Mouse (Mus musculus): ENCODE results near the gene Gm29644. TPM values are rescaled to one million over a fixed set of nuclear protein-coding genes. Genes with fewer than 3 reads are reported as not detected.
"Not testable (repeated sequence)": the region's sequence is repeated elsewhere in the genome, so short reads cannot be mapped to it uniquely, and the experiment has no call there.

Gm29644 gene
- polyA plus RNA-seq (2015; fragmentation: Nextera tagmentation; extraction: Ambion mirVana) = not detected in 2 replicates

DNA sequence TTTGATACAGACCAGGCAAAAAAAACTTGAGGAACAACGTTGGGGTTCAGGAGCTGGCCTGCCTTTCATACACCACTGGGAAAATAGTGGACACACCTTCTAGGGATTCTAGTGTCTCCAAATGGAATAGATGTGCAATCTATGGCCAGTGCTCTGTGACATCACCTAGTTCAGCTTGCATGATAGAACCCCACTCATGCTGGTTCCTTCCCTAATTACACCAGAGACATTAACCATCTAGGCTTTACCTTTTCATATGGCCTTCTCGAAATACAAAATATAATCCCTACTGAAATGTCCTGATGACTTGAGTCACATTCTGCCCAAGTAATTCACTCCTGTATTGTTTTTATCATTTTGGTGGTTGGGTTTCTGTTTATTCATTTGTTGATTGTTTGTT lies at the start of gene Gm29644, which contains the start of gene Gm29423:
Gene Gm29644, minus strand, starts transcription at position 157 of the 400 bp plus-strand sequence.
Gene Gm29423, minus strand, starts transcription at position 101 of the 400 bp plus-strand sequence.
- H3K4me3 ChIP-seq (replicated peaks); H3K4me1 ChIP-seq; H3K27me3 ChIP-seq (replicated peaks); H3K4me2 ChIP-seq; H3K9me3 ChIP-seq (replicated peaks); ATAC-seq (ENCODE audit: low FRiP score); H3K36me3 ChIP-seq; H3K9ac ChIP-seq (replicated peaks); H3K27ac ChIP-seq (replicated peaks): not testable (repeated sequence)
- WGBS = no CpG with 5 or more reads among the region's 2 CpGs

DNA sequence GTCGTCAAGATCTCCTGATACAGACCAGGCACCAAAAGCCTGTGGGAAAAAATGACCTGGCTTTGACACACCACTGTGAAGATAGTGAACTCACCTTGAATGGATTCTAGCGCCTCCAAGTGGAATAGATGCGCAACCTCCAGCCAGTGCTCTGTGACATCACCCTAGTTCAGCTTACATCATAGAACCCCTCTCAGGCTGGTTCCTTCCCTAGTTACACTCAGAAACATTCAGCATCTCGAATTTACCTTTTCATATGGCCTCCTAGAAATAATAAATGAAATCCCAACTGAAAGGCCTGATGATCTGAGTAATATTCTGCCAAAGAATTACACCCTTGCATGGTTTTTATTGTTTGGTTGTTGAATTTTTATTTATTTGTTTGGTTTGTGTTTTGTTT lies 29.6 kb downstream of the Gm29644 start, which contains the start of gene Gm21118:
Gene Gm21118, minus strand, starts transcription at position 101 of the 400 bp plus-strand sequence.
- H3K36me3 ChIP-seq; H3K9me3 ChIP-seq (replicated peaks); H3K9ac ChIP-seq (replicated peaks); H3K27ac ChIP-seq (replicated peaks); H3K4me3 ChIP-seq (replicated peaks); H3K27me3 ChIP-seq (replicated peaks); H3K4me1 ChIP-seq; ATAC-seq (ENCODE audit: low FRiP score); H3K4me2 ChIP-seq: not testable (repeated sequence)
- WGBS = no CpG with 5 or more reads among the region's 4 CpGs

Other genes starting within 250 kb of the Gm29644 start
- gene Gm21118, start 29.7 kb downstream of the Gm29644 start, polyA plus RNA-seq (2015; fragmentation: Nextera tagmentation; extraction: Ambion mirVana) = not detected in 2 replicates
- not detected in 2 replicates for gene Gm29423, start 56 bp downstream of the Gm29644 start, polyA plus RNA-seq (2015; fragmentation: Nextera tagmentation; extraction: Ambion mirVana)
- not detected in 2 replicates for gene Gm20888, start 138.5 kb upstream of the Gm29644 start, polyA plus RNA-seq (2015; fragmentation: Nextera tagmentation; extraction: Ambion mirVana)

Measured in neural tube, embryonic 15.5 days (tissue).